Mouse (Mus musculus) brown adipose tissue, adult 24 weeks (tissue): ENCODE results near the gene Gtf3c5. TPM values are rescaled to one million over a fixed set of nuclear protein-coding genes. Genes with fewer than 3 reads are reported as not detected.

ENCODE experiments used
- H3K27ac ChIP-seq: fragments of 200-500 bp; replicated peaks from 2 replicates; pipeline ENCODE4 v1.5.1; 2012; ENCODE audit warnings: low read depth, mild to moderate bottlenecking, low read length
- H3K4me1 ChIP-seq: fragments of 200-500 bp; 2 replicates; pipeline ENCODE4 v1.6.1; 2012; ENCODE audit warnings: low read length, mixed read lengths; ENCODE audit not compliant: control insufficient read depth, insufficient read depth, insufficient read length
- H3K4me3 ChIP-seq: fragments of 200-500 bp; 2 replicates; pipeline ENCODE4 v1.5.1; 2012; ENCODE audit warnings: low read depth, mild to moderate bottlenecking, low read length, moderate library complexity; ENCODE audit not compliant: insufficient read depth
- polyA plus RNA-seq: library from polyadenylated mRNA; stranded (reverse); fragments of >200 nt; gene quantifications from 2 replicates; pipeline ENCODE4 v1.2.4, GENCODE M21; 2012; ENCODE audit not compliant: missing spikeins, insufficient read depth, insufficient read length

Gtf3c5 gene
- polyA plus RNA-seq, 1 experiment = 6.9 TPM

GRCm38 (mm10) chr2:28536766-28537633 is 46.6 kb downstream of the Gtf3c5 start:
- Histone ChIP-seq H3K4me1 (peaks cover 59% of the 10 kb centered on the region), H3K27ac (peak overlapping the region; percentile 42; the same call in 1 of the 2 replicates)

DNA sequence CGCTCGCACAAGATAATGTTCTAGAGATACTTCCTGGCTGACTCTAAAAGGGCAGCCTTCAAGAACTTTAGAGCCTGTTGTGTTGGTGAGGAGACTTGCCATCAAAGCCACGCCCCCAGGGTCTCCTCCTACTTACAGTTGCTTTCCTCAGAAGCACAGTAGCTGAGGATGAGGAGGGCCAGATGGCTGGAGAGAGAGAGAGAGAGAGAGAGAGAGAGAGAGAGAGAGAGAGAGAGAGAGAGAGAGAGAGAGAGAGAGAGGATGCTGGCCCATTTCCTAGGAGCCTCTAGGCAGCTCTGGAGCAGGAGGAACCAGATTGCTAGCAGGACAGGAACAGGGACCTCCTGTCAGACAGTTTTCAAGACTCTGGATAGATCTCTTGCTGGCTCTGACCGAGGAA is 47.4 kb downstream of the Gtf3c5 start:
- Histone ChIP-seq H3K4me3 (no peak overlapping the region), H3K4me1 (peaks cover 59% of the 10 kb centered on the region), H3K27ac (peak overlapping the region; percentile 42)

More at GRCm38 (mm10) chr2:28536766-28537633, 46.6 kb downstream of the Gtf3c5 start:
- H3K4me3 ChIP-seq = no peak overlapping the region

DNA sequence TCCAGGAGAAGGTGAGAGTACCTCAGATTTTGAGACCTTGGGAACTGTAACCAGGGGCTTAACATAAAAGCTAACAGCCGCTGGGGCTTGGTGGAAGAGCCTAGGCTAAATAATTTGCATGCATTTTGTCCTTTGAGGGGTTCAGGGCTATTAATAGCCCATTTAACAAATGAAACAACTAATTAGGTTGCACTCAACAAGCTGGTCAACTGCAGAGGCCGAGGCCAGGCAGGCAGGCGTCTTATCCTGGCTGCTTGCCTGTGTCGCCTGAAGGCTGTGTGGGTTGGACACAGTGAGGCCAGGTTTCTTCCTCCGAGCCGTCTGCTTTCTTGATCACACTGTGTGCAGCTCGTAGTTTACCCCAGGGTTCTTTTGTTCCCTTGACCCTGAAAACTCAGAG is 47.9 kb downstream of the Gtf3c5 start:
- 0 out of 2 replicates have a peak overlapping the region, but pooled peaks have one; percentile 73 for H3K27ac ChIP-seq
- peak overlapping the region; percentile 69 for H3K4me3 ChIP-seq
- H3K4me1 ChIP-seq = peaks cover 56% of the 10 kb centered on the region

DNA sequence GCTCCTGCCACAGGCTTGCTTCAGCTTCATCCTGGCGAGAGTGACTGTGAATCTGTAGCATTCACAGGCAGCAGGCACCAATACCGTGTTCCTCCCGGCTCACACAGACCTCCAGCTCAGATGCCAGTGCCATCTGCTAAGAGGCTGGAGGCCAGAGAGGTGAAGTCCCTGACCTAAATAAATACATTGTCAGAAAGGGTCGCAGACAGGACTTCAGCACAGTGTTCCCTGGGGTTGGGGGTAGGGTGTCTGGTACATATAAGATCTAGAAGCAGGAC is 48.3 kb downstream of the Gtf3c5 start:
- Histone ChIP-seq H3K4me3 (peak overlapping the region; percentile 69), H3K4me1 (peaks cover 55% of the 10 kb centered on the region), H3K27ac (peak overlapping the region; percentile 73; the same call in 1 of the 2 replicates)

DNA sequence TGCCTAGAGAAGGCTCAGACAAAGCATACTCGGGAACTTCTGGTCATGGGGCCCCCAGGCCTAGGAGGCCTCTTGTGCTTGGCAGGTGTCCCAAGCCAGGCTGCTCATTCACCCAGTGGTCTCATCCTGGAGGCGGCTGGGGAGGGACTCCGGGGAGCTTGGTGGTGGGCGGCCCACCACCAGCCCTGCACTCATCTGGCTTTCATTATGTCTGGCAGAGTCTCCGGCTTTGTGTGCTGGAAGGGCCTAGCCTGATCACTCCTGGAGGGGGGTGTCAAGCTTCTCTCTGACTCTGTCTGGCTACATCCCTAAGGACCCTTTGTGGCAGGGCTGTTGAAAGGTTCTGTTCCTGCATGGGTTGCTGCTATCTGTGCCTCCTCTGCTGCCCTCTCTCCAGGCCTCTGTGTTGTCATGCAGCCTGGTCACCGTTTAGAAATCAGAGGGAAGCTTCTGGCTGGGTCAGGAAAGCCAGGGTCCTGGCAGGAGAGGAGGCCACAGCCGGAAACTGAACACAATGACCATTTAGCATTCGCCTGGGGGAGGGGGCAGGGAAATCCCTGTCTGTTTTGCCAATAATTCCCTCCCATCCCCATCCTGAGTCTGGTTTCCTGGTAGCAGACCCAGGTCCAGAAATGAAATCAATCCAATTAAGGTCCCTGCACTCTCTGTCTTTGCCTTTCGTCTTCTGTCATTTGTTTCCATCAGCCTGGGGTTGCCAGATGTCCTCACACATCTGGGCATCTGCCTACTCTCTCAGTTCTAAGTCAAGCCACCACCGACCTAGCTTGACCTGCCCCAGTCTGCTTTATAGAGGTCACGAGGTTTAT is 48.9 kb downstream of the Gtf3c5 start:
- H3K4me3 ChIP-seq = peak overlapping the region; percentile 69
- peaks cover 55% of the 10 kb centered on the region for H3K4me1 ChIP-seq

GRCm38 (mm10) chr2:28533901-28534435 is 49.6 kb downstream of the Gtf3c5 start:
- H3K4me3 ChIP-seq = peak overlapping the region; percentile 69
- peak overlapping the region; percentile 73 for H3K27ac ChIP-seq
- peaks cover 54% of the 10 kb centered on the region for H3K4me1 ChIP-seq

More for the DNA sequence above, 48.9 kb downstream of the Gtf3c5 start:
- H3K27ac ChIP-seq = peak overlapping the region; percentile 73

- H3K4me1 ChIP-seq = peaks cover 48% of the 10 kb centered on the region
- H3K27ac ChIP-seq = peak overlapping the region; percentile 73
- H3K4me3 ChIP-seq = peak overlapping the region; percentile 69
Measured at GRCm38 (mm10) chr2:28532938-28533771, 50.4 kb downstream of the Gtf3c5 start.

GRCm38 (mm10) chr2:28530311-28530710 is 53.2 kb downstream of the Gtf3c5 start:
- no peak overlapping the region; the same call in 1 of the 2 replicates for H3K27ac ChIP-seq
- H3K4me3 ChIP-seq = no peak overlapping the region
- H3K4me1 ChIP-seq = peaks cover 37% of the 10 kb centered on the region

DNA sequence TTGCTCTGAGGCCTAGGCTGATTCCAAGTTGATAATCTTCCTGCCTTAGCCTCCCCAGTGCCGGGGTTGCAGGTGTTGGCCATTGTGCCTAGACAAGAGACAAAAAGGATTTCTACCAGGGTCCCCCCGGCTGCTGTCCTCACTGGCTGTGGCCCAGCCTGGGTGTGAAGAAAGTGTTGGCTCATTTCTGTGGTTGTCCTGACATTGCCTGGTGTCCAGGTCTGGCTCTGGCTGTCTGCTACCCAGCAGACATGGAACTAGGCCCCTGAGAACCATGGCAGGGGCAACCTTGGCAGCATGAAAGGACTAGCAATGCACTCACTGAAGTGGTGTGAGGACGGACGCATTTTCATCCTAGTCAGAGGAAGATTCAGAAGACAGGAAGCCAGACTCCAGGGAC is 53.7 kb downstream of the Gtf3c5 start:
- Histone ChIP-seq H3K4me3 (no peak overlapping the region), H3K27ac (no peak overlapping the region; the same call in 1 of the 2 replicates), H3K4me1 (peaks cover 36% of the 10 kb centered on the region)

- H3K4me3 ChIP-seq = no peak overlapping the region
- peaks cover 45% of the 10 kb centered on the region for H3K4me1 ChIP-seq
- no peak overlapping the region for H3K27ac ChIP-seq
Measured at GRCm38 (mm10) chr2:28528354-28528730, 55.2 kb downstream of the Gtf3c5 start.

GRCm38 (mm10) chr2:28527436-28528353 is 55.9 kb downstream of the Gtf3c5 start:
- Histone ChIP-seq H3K4me1 (peaks cover 43% of the 10 kb centered on the region), H3K4me3 (no peak overlapping the region)

DNA sequence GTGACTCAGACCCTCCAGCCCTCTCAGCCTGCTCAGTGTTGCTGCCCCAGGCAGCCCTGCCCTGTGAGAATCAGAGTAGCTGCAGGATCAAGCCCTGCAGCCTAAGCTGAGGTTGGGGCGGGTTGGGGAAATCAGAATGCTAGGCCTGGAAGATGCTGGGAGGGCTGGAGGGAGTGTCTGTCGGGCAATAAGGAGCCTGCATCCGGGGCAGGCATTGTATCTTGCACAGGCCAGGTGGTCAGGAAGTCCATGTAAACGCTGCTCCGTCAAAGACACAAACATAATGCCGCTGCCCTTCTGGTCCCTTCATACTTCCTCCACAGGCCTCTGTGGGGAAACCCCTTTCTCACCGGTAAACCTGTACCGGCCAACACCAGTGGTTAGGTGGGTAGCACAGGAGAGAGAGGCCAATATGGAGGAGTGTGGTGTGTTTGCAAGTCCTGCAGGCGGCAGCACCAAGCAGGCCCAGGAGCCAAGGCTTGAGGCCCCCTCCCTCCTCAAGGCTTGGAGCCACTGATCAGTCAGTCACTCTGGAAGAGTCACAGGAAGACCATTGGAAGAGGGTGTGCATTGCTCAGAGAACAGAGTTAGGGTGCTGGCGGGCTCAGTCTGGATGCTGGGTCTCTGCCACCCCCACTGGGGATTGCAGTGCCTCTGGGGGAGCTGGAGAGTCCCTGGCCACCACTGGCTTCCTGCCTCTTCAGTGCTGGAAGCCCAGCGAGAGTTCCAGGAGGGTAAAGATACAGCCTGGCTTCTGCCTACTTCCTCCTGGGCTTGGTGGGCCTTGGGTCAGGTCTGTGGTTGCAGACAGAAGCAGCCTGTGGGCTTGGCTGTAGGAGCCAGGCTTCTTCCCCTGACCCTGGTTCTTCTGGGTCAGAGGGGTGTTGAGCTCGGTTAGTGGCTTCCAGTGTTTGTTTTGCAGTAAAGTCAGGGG is 57.3 kb downstream of the Gtf3c5 start:
- Histone ChIP-seq H3K27ac (peak overlapping the region; percentile 90), H3K4me1 (peaks cover 54% of the 10 kb centered on the region), H3K4me3 (no peak overlapping the region)

More at GRCm38 (mm10) chr2:28527436-28528353, 55.9 kb downstream of the Gtf3c5 start:
- H3K27ac ChIP-seq = no peak overlapping the region
